Mouse (Mus musculus) intestine, embryonic 15.5 days (tissue): ENCODE results near the gene Pdf. TPM values are rescaled to one million over a fixed set of nuclear protein-coding genes. Genes with fewer than 3 reads are reported as not detected.

Experiments used
- polyA plus RNA-seq: library from polyadenylated mRNA; unstranded; fragments of >200 nt; fragmentation: Nextera tagmentation; extraction: Ambion mirVana; gene quantifications from 2 replicates; pipeline ENCODE4 v1.2.1, GENCODE M21; 2015

Gene Pdf
- polyA plus RNA-seq, 1 experiment from 2014 or later: 52.5 TPM

Other genes starting within 250 kb of the Pdf start
- 0.10 and 0.18 TPM in 2 replicates for gene Has3, start 178.4 kb downstream of the Pdf start, polyA plus RNA-seq
- 67.1 and 71.1 TPM in 2 replicates for gene Utp4, start 155.0 kb downstream of the Pdf start, polyA plus RNA-seq
- gene Sntb2, start 112.9 kb downstream of the Pdf start, polyA plus RNA-seq: 11.3 and 11.4 TPM in 2 replicates
- 59.5 and 63.3 TPM in 2 replicates for gene Vps4a, start 17.4 kb downstream of the Pdf start, polyA plus RNA-seq
- gene Cog8, start 8.1 kb upstream of the Pdf start, polyA plus RNA-seq: 39.3 and 40.4 TPM in 2 replicates
- 92.5 and 97.3 TPM in 2 replicates for gene Nip7, start 8.3 kb upstream of the Pdf start, polyA plus RNA-seq
- 34.2 and 73.3 TPM in 2 replicates for gene Tmed6, start 17.0 kb upstream of the Pdf start, polyA plus RNA-seq
- 14.8 and 16.4 TPM in 2 replicates for gene Terf2, start 47.9 kb upstream of the Pdf start, polyA plus RNA-seq
- 139 and 144 TPM in 2 replicates for gene Cyb5b, start 102.0 kb upstream of the Pdf start, polyA plus RNA-seq
- 8.6 and 9.0 TPM in 2 replicates for gene Nfat5, start 244.9 kb upstream of the Pdf start, polyA plus RNA-seq